Mouse (Mus musculus) cerebellum, adult 9-10 months (tissue): Measurements from ENCODE around the gene Snx14.

ENCODE experiments used
- DNase-seq: peaks from one replicate; pipeline ENCODE4 v3.0.0; 2022

The Snx14 gene

DNA sequence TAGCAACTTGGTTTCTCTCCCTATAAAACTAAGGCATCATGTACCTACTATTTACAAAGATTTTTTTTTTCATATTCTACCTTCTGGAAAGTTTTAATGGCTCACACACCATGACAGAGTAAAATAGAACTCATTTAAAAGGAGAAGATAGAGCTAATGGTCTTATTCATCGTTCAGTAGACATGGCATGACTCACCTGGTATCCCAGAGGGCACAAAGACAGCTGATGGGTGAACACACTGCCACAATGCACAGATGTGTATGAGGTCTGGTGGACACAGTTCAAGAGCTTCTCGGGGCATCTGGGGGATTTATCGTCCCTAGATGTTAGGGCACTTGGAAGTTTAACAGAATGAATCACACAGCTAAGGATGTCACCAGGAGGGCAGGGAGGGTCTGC lies 97.9 kb downstream of the Snx14 start:
- no peak for DNase-seq

DNA sequence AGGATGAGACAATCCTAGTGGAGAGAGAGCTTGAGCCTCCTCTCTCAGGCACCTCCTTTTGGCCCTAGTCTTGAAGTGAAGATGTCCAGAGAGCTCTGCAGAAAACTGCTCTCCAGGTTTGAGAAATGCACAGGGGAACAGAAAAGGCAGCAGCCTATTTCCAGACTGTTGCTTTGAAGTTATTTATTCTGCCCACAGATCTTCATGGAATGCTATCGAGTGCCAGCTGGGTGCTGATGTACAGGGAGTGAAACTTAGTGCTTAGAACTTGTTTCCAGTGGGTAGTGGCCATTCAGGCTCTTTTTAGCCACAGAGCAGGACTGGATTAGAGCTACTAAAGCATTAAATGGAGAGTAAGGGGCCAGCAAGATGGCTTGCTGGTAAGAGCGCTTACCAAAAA lies 102.9 kb downstream of the Snx14 start:
- no peak for DNase-seq

DNA sequence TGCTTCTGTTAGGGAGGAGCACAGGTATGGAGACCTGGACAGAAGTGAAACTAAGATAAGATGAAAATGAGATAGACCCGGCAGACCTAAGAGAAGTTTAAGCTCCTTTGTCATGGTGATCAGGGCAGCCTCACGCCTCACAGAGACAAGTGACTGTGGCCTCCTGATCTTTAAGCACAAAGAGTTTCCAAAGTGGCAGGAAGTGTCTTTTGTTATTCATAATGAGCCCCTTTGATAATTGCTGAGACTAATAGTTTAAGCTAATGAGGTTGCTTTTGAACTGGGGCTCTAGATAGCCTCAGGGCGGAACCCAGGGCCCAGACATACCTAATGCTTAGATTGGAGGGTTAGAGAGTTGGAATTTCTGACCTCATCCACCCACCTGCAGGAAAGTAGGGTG lies 106.3 kb downstream of the Snx14 start:
- DNase-seq, result no peak

DNA sequence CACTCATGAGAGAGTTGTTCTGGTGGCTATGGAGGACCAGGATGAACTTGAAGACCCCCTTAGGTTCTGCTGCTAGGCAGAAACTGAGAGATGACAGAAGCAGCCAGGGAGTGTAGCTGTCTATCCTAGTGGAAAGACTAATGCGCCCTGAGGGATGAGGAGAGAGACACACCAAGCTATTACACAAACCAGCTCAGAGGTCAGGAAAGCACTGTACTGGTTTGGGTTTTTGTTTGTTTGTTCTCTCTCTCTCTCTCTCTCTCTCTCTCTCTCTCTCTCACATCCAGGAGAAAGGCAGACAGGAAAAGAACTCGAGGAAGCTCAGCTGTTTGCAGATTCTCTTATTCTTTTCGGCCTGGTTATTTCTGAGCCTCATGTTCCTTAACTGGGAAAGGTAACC lies 108.4 kb downstream of the Snx14 start:
- no peak for DNase-seq

DNA sequence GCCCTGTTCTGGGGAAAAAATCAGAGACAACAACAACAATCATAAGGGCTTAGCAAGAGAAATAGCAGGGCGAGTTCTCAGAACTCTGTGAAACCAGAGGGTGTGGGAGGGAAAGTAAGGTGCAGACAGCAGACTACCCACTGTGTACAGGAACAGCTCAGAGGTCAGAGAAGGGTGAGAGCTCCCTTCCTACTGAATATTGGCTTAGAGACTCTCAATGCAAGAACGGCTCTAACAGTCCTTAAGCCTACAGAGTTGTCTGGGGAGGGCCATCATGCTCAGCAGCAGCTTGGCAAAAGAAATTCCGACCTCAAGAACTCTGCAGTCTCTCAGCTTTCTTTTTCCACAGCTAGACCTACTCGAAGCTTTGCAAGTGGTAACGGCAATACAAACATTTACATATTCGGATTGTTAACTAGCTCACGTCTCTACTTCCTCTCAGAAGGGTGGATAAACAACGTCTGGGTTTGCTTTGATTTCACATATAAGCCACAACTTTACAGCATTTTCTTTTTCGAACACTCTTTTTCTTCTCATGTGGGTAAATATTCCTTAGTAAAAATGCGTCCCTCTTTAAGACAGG lies 109.5 kb downstream of the Snx14 start:
- DNase-seq, result no peak

DNA sequence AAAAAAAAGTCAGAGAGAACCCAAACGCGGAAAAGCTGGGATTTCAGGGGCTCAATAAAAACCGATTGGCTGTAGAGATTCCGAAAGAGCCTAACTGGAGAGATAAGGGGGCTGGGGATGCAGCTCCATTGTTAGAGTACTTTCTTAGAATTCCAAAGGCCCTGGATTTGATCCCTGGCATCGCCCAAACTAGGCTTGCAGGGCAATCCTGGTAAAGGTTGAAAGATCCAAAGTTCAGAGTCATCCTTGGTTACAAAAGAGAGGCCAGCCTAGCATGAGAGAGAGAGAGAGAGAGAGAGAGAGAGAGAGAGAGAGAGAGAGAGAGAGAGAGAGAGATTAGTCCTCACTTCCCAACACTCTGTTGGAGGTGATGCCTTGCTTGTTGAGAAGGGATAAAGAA lies 110.1 kb downstream of the Snx14 start:
- DNase-seq, result no peak

DNA sequence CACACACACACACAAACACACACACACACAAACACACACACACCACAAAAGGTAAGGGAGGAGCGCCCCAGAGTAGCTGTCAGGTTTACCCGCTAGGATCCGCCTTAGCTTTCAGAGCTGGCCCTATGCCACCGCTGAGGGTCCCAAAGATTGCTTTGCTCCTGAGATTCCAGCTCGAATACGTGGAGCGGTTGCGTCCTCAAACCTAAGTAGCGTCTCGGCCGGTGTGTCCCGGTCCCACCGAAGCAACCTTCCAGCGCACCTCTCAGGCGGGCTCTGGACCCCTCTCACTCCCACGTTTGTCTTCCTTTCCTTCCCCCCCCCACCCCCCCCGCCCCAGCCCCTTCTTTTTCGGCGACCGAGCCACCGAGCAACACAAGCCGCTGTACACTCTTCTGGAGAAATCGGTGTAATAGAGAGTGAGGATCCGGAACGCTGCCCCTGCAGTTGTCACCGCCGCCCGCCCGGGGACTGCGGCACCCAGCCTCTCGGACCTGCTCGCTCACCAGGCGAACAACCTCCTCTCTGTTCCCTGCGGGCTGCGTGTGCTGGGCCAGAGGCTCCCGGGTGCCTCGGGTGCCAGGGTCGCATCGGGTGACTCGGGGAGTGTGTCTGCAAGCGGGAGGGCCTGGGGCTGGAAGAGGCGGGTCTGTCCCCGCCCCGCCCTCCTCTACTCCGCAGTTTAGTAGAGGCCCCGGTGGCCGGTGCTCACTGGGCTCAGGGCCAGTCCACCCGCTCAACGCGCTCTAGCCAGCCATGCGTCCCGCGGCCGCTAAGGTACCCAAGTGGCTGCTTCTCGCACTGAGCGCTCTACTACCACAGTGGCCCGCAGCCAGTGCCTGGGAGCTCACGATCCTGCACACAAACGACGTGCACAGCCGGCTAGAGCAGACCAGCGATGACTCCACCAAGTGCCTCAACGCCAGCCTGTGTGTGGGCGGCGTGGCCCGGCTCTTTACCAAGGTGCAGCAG lies 111.5 kb downstream of the Snx14 start, which contains the start of gene Nt5e:
Gene Nt5e, plus strand, starts transcription at position 268 of the 972 bp plus-strand sequence.
- peak; percentile 73 for DNase-seq
